Mouse (Mus musculus): Measurements from ENCODE around the gene Nup50.

GRCm38 (mm10) chr15:84896664-84897063 is 26.5 kb upstream of the Nup50 start:
- TF ChIP-seq POLR2A (IDR thresholded peaks at IDR 0.05; ENCODE audit: borderline replicate concordance, low read depth, low read length) = no peak
- TF ChIP-seq CTCF (IDR thresholded peaks at IDR 0.05; ENCODE audit: low read depth, low read length) = no peak
